Mouse (Mus musculus) stomach, postnatal 0 days (tissue): Measurements from ENCODE around the gene Tatdn2. TPM values are rescaled to one million over a fixed set of nuclear protein-coding genes. Genes with fewer than 3 reads are reported as not detected.

Source experiments
- ATAC-seq: fragments of 200-750 bp; cut with Nextera tagmentation; 2 replicates; pipeline ENCODE4 v1.8.0; 2017; ENCODE audit not compliant: low FRiP score, low TSS enrichment
- DNase-seq: peaks from one replicate; pipeline ENCODE4 v3.0.0-alpha.2; 2016; ENCODE audit warnings: low spot score
- H3K27ac ChIP-seq: fragments of 300-500 bp; sonication (generic); replicated peaks from 2 replicates; pipeline ENCODE4 v1.5.1; 2014; ENCODE audit warnings: mild to moderate bottlenecking, control low read depth
- H3K27me3 ChIP-seq: fragments of 300-500 bp; sonication (generic); 2 replicates; pipeline ENCODE4 v1.6.1; 2014; ENCODE audit warnings: low read length; ENCODE audit not compliant: control insufficient read depth, insufficient read depth
- H3K36me3 ChIP-seq: fragments of 300-500 bp; sonication (generic); 2 replicates; pipeline ENCODE4 v1.6.1; 2014; ENCODE audit warnings: low read length, mixed read lengths; ENCODE audit not compliant: control insufficient read depth, insufficient read depth
- H3K4me1 ChIP-seq: fragments of 300-500 bp; sonication (generic); replicated peaks from 2 replicates; pipeline ENCODE4 v1.6.1; 2014; ENCODE audit warnings: antibody characterized with exemption; ENCODE audit not compliant: control insufficient read depth, insufficient read depth
- H3K4me2 ChIP-seq: fragments of 300-500 bp; sonication (generic); replicated peaks from 2 replicates; pipeline ENCODE4 v1.6.1; 2014; ENCODE audit warnings: low read depth, mild to moderate bottlenecking, control low read depth, moderate library complexity
- H3K4me3 ChIP-seq: fragments of 300-500 bp; sonication (generic); 2 replicates; pipeline ENCODE4 v1.5.1; 2014; ENCODE audit warnings: low read depth, low read length, control low read depth
- H3K9ac ChIP-seq: fragments of 300-500 bp; sonication (generic); 2 replicates; pipeline ENCODE4 v1.6.1; 2014; ENCODE audit warnings: mild to moderate bottlenecking, low read length, control low read depth, mixed read lengths
- H3K9me3 ChIP-seq: fragments of 300-500 bp; sonication (generic); 2 replicates; pipeline ENCODE4 v1.6.1; 2016; ENCODE audit warnings: low read length; ENCODE audit not compliant: control insufficient read depth
- CTCF ChIP-seq: IDR thresholded peaks from 2 replicates; pipeline ENCODE4 v1.5.1; 2016; ENCODE audit warnings: antibody characterized with exemption, low read depth, mild to moderate bottlenecking, moderate library complexity
- EP300 ChIP-seq: optimal IDR thresholded peaks from 2 replicates; pipeline ENCODE3; 2016; ENCODE audit warnings: antibody characterized with exemption
- WGBS: fragments of 180-500 bp; shearing (Covaris S2); extraction: QIAGEN DNeasy Blood & Tissue Kit; methylation state at CpG from one replicate; pipeline ENCODE4 v1.1.7; 2014; 5-methylcytosine and 5-hydroxymethylcytosine counted together
- polyA plus RNA-seq: library from polyadenylated mRNA; unstranded; fragments of >200 nt; fragmentation: Nextera tagmentation; extraction: Ambion mirVana; gene quantifications from 2 replicates; pipeline ENCODE4 v1.2.1, GENCODE M21; 2015

Gene Tatdn2
- polyA plus RNA-seq, 1 experiment from 2014 or later: 0.73 TPM

DNA sequence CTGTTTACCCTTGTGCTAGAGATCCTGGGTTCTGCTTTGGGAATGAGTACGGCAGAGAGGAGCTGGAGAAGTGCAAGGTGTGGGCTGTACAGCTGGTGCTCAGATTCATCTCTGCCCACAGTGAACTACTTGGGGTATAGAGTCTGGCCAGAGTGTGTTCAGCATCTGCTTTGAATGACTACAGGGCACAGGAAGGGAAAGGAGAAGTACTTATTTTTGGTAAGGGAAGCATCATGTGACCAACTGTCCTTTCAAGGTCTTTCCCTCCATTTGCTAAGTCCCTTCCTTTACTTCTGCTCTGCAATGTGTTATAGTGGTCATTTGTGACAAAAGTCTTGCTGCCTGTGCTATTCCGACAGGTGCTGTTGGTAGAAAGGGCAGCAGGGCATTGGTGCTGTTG lies 17.4 kb downstream of the Tatdn2 start:
- TF ChIP-seq EP300 (no peak), CTCF (no peak)
- Histone ChIP-seq H3K27me3 (no peaks in the 10 kb centered on the region), H3K9me3 (no peaks in the 10 kb centered on the region), H3K27ac (no peak overlapping the region), H3K9ac (no peak overlapping the region), H3K36me3 (peaks cover 31% of the 10 kb centered on the region), H3K4me1 (no peaks in the 10 kb centered on the region), H3K4me2 (no peak overlapping the region), H3K4me3 (no peak overlapping the region)
- 86% methylated on average over 2 of the region's 2 CpGs for WGBS
- DNase-seq (no peak), ATAC-seq (no peak)

DNA sequence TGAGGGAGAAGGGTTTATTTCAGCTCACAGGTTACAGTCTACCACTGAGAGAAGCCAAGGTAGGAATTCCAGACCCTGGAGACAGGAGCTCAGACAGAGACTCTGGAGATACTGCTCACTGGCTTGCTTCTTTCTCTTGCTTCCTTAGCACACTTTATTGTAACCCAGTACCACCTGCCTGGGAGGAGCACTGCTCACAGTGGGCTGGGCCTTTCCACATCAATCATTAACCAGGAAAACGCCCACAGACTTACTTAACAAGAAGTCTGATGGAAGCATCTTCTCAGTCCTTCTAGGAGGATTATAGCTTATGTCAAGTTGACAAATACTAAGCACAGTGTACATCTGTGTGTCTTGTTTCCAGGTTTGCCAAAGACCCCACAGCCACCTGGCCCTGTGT lies 17.9 kb downstream of the Tatdn2 start:
- H3K4me1 ChIP-seq: no peaks in the 10 kb centered on the region
- H3K27ac ChIP-seq: no peak overlapping the region
- ATAC-seq (peak; percentile 41; the same call in 1 of the 2 replicates), DNase-seq (peak; percentile 35)
- no peaks in the 10 kb centered on the region for H3K9me3 ChIP-seq
- peaks cover 33% of the 10 kb centered on the region for H3K36me3 ChIP-seq
- H3K4me3 ChIP-seq: no peak overlapping the region
- H3K27me3 ChIP-seq: no peaks in the 10 kb centered on the region
- WGBS: 48% methylated on average over 1 of the region's 1 CpGs
- TF ChIP-seq CTCF (no peak), EP300 (no peak)
- H3K9ac ChIP-seq: no peak overlapping the region
- H3K4me2 ChIP-seq: no peak overlapping the region

DNA sequence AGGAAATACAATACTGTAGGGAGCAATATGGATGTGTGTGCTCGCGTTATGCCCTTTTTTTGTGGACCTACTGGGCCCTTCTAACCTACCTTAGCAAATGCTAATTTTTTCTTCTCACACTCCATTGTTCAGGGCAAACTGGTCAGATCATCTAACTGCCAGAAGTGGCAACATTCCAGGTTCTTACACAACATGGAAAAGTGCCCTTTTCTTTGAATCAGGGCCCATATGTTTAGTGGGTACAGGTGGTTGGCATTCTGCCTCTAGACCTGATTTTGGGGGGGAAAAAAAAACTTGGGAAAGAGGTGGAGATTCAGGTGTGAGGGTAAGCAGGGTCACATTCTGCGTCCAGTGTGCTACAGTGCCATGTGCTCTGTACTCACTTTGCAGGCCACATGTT lies 20.7 kb downstream of the Tatdn2 start:
- H3K9ac ChIP-seq: no peak overlapping the region
- no peak overlapping the region for H3K4me3 ChIP-seq
- no peaks in the 10 kb centered on the region for H3K27me3 ChIP-seq
- H3K27ac ChIP-seq: no peak overlapping the region
- WGBS: 79% methylated on average over 3 of the region's 3 CpGs
- no peak for TF ChIP-seq CTCF
- TF ChIP-seq EP300: no peak
- no peaks in the 10 kb centered on the region for H3K9me3 ChIP-seq
- no peaks in the 10 kb centered on the region for H3K4me1 ChIP-seq
- DNase-seq (no peak), ATAC-seq (no peak)
- H3K4me2 ChIP-seq: no peak overlapping the region
- H3K36me3 ChIP-seq: peaks cover 22% of the 10 kb centered on the region; the same call in 1 of the 2 replicates

DNA sequence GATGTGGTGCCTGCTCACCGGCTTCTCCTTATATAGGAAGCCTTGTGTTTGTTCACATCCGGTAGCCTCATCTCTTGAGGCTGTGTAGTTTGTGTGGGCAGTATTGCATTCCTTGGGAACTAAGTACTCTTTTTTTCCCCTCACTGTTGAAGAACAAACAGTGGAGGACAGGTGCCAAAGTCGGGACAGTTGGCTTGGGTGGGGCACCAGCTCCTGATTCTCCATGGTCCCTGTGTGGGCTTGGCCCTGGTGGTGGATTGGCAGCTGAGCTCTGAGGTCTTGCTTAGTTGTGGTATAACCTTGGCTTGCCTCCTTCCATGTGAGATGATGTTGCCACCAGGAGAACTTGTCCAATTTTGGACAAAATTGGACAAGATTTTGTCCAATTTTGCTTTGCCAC lies 23.0 kb downstream of the Tatdn2 start, which contains the start of gene Ghrl:
Gene Ghrl, minus strand, starts transcription at position 3 of the 400 bp plus-strand sequence.
- peaks cover 19% of the 10 kb centered on the region; the same call in 1 of the 2 replicates for H3K36me3 ChIP-seq
- TF ChIP-seq CTCF (no peak), EP300 (no peak)
- H3K9ac ChIP-seq: no peak within 1 kb of the TSS
- no peaks in the 10 kb centered on the region for H3K9me3 ChIP-seq
- no peaks in the 10 kb centered on the region for H3K27me3 ChIP-seq
- ATAC-seq: no peak
- no peak within 1 kb of the TSS for H3K4me2 ChIP-seq
- no peaks in the 10 kb centered on the region for H3K4me1 ChIP-seq
- H3K27ac ChIP-seq: no peak within 1 kb of the TSS; the same call in 1 of the 2 replicates
- 56% methylated on average over 3 of the region's 3 CpGs for WGBS
- H3K4me3 ChIP-seq: no peak within 1 kb of the TSS
- DNase-seq: no peak

DNA sequence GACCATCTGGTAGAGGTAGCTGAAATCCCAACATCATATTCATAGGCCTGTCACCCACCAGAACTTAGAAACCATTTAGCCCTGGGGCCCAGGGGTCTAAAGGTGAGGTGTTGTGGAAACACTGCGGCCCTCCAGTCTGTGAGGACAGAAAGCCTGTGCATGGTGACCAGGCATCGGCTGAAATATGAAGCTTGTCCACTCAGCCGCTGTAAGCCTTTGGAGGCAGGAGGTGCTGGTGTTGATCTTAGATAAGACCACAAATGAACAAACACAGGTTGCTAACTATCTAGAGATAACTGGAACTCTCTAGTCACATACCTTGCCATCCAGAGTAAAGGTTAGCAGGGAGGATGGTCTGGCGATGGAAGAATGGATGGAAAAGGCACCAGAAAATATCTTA lies 24.2 kb downstream of the Tatdn2 start:
- H3K9ac ChIP-seq: no peak overlapping the region
- peaks cover 13% of the 10 kb centered on the region; the same call in 1 of the 2 replicates for H3K36me3 ChIP-seq
- no peaks in the 10 kb centered on the region for H3K9me3 ChIP-seq
- ATAC-seq (peak; percentile 54), DNase-seq (peak; percentile 26)
- 63% methylated on average over 4 of the region's 4 CpGs for WGBS
- H3K27me3 ChIP-seq: no peaks in the 10 kb centered on the region
- no peak for TF ChIP-seq EP300
- TF ChIP-seq CTCF: no peak
- H3K4me2 ChIP-seq: no peak overlapping the region
- H3K4me3 ChIP-seq: no peak overlapping the region
- H3K27ac ChIP-seq: no peak overlapping the region
- H3K4me1 ChIP-seq: no peaks in the 10 kb centered on the region

DNA sequence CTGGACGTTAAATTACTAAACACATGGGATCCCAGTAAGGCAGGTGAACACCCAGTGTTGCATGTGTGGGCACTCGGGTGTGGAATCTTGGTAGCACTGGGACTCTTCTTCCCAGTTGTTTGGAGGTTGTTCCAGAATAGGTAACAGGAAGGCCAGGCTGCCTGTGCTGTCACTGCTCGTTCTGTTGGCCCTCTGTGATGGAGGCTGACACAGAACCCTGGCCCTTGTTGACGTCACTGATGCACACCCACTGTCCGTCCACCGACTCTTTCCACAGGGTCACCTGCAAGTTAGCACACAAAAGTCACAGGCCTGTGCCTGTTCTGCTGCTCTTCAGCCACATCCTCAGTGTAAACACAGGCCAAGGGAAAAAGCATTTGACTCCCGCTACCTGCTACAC lies 31.3 kb downstream of the Tatdn2 start:
- H3K9me3 ChIP-seq: no peaks in the 10 kb centered on the region
- H3K36me3 ChIP-seq: peaks cover 27% of the 10 kb centered on the region
- TF ChIP-seq EP300 (no peak), CTCF (no peak)
- ATAC-seq (no peak), DNase-seq (no peak)
- H3K4me2 ChIP-seq: no peak overlapping the region
- H3K27me3 ChIP-seq: no peaks in the 10 kb centered on the region
- H3K27ac ChIP-seq: no peak overlapping the region
- H3K9ac ChIP-seq: no peak overlapping the region
- H3K4me1 ChIP-seq: no peaks in the 10 kb centered on the region
- H3K4me3 ChIP-seq: no peak overlapping the region
- WGBS: 80% methylated on average over 7 of the region's 7 CpGs
